Mouse (Mus musculus) layer of hippocampus, adult 18-20 months (tissue): ENCODE measurements around the gene Bloc1s3. TPM values are rescaled to one million over a fixed set of nuclear protein-coding genes. Genes with fewer than 3 reads are reported as not detected.
A peak's percentile ranks its signal among the peaks of the same experiment; 100 is the strongest.

Experiments used
- DNase-seq, 2 experiments: peaks; one replicate each; pipeline ENCODE4 v3.0.0; 2022; ENCODE audit warnings: low spot score in 2 of 2
- long read RNA-seq: library from polyadenylated mRNA; stranded (forward); transcript quantifications from one replicate; pipeline ENCODE4 v2.0.0, GENCODE M21; 2021
- total RNA-seq, 2 experiments: library from RNA; stranded (reverse); gene quantifications; 2 replicates each; pipeline ENCODE4 v1.2.3; 2021

Bloc1s3 gene
- 1 to 10 TPM; 6.1 to 6.3 TPM for total RNA-seq
- long read RNA-seq, transcript Bloc1s3-201 (2 exons, 3,188 nt), result major isoform, 9 of 11 reads
- long read RNA-seq, partial matches to known transcripts, result 0 of 11 reads
- long read RNA-seq, other reads (novel, unspliced or antisense), result 2 of 11 reads

GRCm38 (mm10) chr7:19508150-19508923 lies at the start of gene Bloc1s3, which contains the start of gene Trappc6a:
TSS of gene Bloc1s3 (minus strand) at chr7:19508367.
TSS of gene Trappc6a (plus strand) at chr7:19508395.
- DNase-seq, result peak; percentile 90 to 96

GRCm38 (mm10) chr7:19557086-19557485 lies 48.9 kb upstream of the Bloc1s3 start:
- no peak for DNase-seq

- DNase-seq, result peak; percentile 48 to 73
These were observed 46.0 kb upstream of the Bloc1s3 start for GRCm38 (mm10) chr7:19554168-19554567.

GRCm38 (mm10) chr7:19552443-19552842 lies 44.3 kb upstream of the Bloc1s3 start:
- no peak for DNase-seq

- no peak for DNase-seq
These were observed 43.5 kb upstream of the Bloc1s3 start for GRCm38 (mm10) chr7:19551634-19552033.

GRCm38 (mm10) chr7:19549394-19549793 lies 41.2 kb upstream of the Bloc1s3 start:
- no peak for DNase-seq

- no peak for DNase-seq
These were observed 39.3 kb upstream of the Bloc1s3 start for GRCm38 (mm10) chr7:19547344-19547969.

- no peak for DNase-seq
These were observed 37.8 kb upstream of the Bloc1s3 start for GRCm38 (mm10) chr7:19546007-19546406.

GRCm38 (mm10) chr7:19543584-19543983 lies 35.4 kb upstream of the Bloc1s3 start:
- no peak for DNase-seq

GRCm38 (mm10) chr7:19542155-19542691 lies 34.1 kb upstream of the Bloc1s3 start:
- peak in 1 of 2 experiments; percentile 45 for DNase-seq

- no peak for DNase-seq
These were observed 33.6 kb upstream of the Bloc1s3 start for GRCm38 (mm10) chr7:19541681-19542154.

- DNase-seq, result no peak
These were observed 32.8 kb upstream of the Bloc1s3 start for GRCm38 (mm10) chr7:19540771-19541566.

GRCm38 (mm10) chr7:19534676-19535075 lies 26.5 kb upstream of the Bloc1s3 start:
- no peak for DNase-seq

GRCm38 (mm10) chr7:19532240-19532639 lies 24.1 kb upstream of the Bloc1s3 start:
- DNase-seq, result no peak

GRCm38 (mm10) chr7:19531077-19531476 lies 22.9 kb upstream of the Bloc1s3 start:
- no peak for DNase-seq

- DNase-seq, result no peak
These were observed 16.9 kb upstream of the Bloc1s3 start for GRCm38 (mm10) chr7:19525105-19525481.

- DNase-seq, result no peak
These were observed 16.4 kb upstream of the Bloc1s3 start for GRCm38 (mm10) chr7:19524420-19525104.

- DNase-seq, result peak; percentile 53 to 80
These were observed 15.7 kb upstream of the Bloc1s3 start for GRCm38 (mm10) chr7:19523757-19524419.

- DNase-seq, result no peak
These were observed 15.0 kb upstream of the Bloc1s3 start for GRCm38 (mm10) chr7:19523017-19523756.
